Mouse (Mus musculus): ENCODE measurements around the gene Xrcc6.
"Not testable (repeated sequence)": the region's sequence is repeated elsewhere in the genome, so short reads cannot be mapped to it uniquely, and the experiment has no call there.

Gene Xrcc6

GRCm38 (mm10) chr15:81966062-81966829 is 21.4 kb upstream of the Xrcc6 start:
- no peak for DNase-seq (ENCODE audit: low spot score)

DNA sequence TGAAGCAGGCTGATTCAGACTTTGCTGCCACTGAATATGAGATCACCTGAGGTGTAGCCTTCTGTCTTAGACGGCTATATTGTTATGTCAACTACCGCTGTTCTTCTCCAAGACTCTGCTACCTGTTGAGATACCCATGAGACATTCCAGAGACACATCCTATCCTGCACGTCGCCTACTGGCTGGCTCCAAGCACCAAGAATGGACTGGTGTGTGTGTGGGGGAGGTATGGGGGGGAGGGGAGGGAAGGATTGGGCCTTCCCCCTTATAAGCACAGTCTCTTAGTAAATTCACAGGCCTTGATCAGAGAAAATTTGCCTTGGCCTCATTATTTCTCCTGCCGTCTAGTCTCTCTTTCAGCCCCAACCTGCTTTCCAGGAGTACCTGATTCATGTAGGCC is 19.8 kb upstream of the Xrcc6 start:
- DNase-seq (ENCODE audit: low spot score) = no peak

GRCm38 (mm10) chr15:81968447-81968846 is 19.2 kb upstream of the Xrcc6 start:
- DNase-seq (ENCODE audit: low spot score) = no peak

DNA sequence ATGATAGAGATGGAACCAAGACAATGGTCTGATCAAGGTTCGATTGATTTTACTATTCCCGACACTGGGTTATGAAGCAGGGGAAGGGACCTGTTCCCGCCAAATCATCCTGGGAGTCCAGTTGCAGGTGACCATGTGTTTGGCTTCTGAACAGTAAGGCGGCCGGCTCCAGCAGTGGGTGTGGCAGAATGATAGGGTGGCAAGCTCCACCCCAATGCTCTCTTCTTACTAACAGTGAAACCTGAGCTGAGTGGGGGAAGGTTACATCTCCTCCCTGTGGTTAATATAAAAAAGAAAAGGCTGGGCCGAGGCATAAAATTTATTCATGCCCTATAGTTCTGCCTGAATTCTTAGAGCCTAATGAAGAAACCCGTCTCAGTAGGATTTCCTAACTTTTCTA is 18.5 kb upstream of the Xrcc6 start:
- no peak for DNase-seq (ENCODE audit: low spot score)

DNA sequence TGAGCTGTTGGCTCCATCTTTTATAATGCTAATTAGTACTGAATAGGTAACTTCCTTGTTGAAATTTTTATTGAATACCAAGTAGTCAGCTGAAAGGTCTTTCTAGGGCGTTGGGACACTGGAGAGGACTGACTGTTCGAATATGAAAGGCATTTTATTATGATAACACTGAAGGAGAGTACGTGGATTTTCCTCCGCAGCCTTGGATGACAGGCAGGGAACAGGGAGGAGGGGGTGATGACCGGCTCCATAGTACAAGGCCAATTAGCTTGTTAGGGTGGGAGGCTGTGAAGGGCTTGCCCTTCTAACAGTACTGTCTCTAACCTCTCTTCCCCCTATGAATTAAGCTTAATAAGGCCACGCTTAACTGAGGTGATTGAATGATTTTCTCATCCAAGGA is 18.0 kb upstream of the Xrcc6 start:
- DNase-seq (ENCODE audit: low spot score) = not testable (repeated sequence)

GRCm38 (mm10) chr15:81970498-81970897 is 17.1 kb upstream of the Xrcc6 start:
- DNase-seq (ENCODE audit: low spot score) = not testable (repeated sequence)

DNA sequence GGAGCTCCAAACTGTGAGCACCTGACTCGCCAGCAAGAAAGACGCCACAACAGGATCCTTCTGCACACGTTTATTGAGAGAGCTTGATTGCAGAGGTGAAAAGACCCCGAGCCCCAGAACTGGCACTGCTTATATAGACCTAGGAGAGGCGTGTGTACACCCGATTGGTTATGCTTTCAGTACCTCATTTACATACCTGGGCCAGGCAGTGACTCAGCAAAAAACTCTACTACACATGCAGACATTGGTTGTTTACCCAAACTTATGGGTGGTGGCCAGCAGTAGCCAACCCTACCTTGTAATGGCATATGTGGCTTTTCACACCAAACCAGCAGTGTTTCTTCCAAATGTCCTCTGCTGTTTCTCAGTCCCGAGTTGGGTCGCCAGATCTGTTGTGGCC is 12.5 kb upstream of the Xrcc6 start:
- DNase-seq (ENCODE audit: low spot score) = not testable (repeated sequence)

DNA sequence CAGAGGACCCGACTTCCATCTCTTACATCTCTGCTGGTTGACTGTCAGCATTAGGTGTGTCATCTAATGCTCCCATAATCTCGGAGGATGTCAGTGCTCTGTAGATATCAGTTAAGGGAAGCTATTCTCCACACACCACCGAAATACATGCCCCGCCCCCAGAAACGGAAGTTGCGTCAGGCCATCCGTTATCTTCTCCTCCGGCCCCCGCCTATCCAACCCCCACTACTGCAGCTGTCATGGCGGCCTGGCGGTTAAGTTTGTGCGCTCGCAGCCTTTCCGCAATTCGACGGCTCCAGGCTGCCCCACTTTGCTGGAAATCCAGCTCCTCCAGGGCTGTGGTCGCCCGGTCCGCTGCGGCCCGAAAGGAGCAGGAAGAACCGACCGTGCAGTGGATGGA is 7.3 kb upstream of the Xrcc6 start, which contains the start of gene 1700029P11Rik:
Gene 1700029P11Rik, plus strand, starts transcription at position 220 of the 400 bp plus-strand sequence.
- no peak for DNase-seq (ENCODE audit: low spot score)

DNA sequence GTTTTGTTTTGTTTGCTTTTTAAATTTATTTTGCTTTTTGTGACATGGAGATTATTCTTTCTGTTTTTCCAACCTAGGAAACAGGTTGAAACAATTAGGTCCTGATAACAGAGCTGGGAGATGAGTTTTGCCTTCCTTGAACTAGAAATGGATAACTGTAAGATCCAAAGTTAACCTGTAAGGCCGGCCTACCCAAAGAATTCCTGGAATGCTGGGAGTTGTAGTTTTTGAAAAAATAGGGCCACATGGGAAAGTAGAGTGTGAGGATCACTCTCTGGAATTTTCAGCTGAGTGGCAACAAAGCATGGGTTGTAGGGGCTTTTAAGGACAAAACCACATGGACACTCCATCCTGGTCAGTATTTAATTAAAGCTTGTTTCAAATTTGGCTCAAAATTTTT is 5.5 kb upstream of the Xrcc6 start:
- DNase-seq (ENCODE audit: low spot score) = no peak

- peak; percentile 41 for DNase-seq (ENCODE audit: low spot score)
Observed at GRCm38 (mm10) chr15:81985267-81986161, 2.1 kb upstream of the Xrcc6 start.

DNA sequence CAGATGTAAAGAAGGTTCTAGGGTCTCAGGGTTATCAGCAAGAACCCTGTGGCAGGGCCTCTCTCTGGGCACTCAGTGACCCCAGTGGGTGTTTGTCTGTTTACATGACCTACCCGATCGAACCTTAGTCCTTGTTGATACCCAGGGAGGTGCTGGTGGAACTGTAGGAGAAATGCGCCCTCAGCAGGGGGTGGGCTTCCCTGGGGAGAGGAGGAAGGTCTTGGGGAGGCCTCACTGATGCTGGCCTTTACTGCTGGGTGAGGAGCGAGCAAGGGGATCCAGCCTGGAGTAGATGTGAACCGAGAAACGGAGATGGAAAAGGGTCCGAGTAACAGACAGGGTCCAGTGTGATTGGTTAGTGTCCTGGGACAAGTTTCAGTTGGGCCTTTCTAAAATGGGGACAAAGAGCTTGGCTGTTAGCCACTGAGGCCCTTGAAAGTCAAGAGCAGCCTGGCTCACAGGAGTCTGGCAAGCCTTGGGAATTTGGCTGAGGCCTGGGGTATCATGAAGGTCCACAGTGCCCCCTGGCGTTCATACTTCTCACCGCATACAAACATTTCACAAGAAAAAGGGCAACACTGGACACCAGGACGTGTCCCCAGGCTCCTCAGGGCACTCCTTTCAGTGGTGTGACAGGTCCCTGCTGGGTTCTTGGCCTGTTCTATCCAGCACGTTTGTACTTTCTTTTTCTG is 1.9 kb downstream of the Xrcc6 start:
- peak; percentile 91 for DNase-seq (ENCODE audit: low spot score)

DNA sequence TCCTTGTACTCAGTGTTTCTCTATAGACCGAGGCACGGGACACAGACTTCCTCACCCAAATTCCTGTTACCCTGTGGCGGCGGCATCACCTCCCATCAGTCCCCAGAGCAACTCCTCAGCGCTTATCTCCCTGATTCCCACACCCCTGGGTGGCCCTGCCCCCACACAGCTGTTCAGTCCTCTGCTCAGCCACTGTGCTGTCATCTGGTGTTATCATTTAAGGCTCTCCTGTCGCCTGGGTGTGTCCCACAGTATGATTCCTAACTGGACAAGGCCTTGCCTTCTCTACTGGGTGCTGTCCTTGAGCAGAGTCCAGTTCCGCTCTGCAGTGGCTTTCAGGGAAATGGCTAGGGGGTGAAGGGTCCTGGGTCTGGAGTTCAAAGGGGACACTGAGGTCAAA is 2.9 kb downstream of the Xrcc6 start:
- peak; percentile 27 for DNase-seq (ENCODE audit: low spot score)

DNA sequence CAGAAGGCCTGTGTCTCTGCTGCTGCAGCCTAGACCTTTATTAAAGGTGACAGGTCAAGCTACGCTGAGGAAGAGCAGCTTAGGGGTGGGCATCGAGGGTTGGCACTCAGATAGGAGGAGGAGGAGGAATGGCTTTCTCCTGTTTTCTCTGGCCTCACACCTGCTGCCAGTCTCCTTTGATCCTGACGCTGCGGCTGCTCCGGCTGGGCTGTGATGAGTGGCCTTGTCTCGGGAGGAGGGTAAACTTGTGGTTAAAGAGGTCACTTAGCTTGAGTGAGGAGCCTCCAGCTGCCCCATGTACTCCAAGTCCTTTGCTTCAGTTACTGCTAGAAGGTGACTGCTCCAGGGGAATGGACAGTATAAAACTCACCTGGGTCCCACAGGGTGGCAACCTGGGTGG is 6.4 kb downstream of the Xrcc6 start:
- no peak for DNase-seq (ENCODE audit: low spot score)

GRCm38 (mm10) chr15:82004257-82004656 is 16.6 kb downstream of the Xrcc6 start:
- DNase-seq (ENCODE audit: low spot score) = no peak

DNA sequence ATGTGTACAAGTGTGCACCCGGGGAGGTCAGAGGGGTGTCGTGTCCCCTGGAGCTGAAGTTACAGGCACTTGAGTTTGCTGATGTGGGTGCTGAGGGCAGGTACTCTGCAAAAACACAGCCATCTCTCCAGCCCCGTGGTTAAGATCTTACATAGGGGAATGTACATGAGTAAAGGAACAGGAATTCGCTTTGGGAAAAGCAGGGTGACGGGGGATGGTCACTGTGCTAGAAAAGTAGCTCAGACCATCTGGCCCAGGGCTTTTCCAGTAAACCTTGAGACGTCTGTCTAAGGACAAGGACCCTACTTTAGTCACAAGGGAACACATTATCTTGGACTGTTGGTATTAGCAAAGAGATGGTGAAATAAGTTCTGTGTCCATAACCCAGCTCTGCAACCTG is 24.3 kb downstream of the Xrcc6 start:
- DNase-seq (ENCODE audit: low spot score) = no peak

DNA sequence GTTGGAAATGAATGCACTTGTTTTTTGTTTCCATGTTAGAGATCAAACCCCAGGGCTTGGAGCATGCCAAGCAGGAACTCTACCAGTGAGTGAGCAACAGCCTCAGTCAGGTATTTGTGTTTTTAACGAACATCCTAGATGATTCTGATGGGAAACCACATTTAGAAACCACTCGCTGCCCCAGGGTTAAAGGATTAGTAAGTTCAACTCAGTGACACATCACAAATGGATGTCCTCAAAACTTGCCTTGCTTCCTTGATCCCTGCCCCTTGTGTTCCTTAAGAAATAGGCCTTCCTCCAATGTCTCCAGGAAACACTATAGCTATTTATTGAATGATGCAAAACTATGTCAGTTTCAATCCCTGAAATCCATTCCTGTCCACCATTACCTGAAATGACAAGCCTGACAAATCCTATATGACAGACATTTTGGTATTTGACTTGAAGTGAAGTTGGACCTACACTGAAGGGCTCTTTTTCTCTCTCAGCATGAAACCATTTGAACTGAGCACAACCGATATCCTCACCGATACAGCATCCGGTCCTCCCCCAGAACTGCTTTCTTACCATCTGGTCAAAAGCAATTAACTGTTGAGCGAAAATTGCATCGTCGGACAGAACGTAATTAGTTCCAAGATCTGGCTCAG is 27.2 kb downstream of the Xrcc6 start:
- DNase-seq (ENCODE audit: low spot score) = no peak

- DNase-seq (ENCODE audit: low spot score) = peak; percentile 59
Observed at GRCm38 (mm10) chr15:82015392-82016100, 27.9 kb downstream of the Xrcc6 start.

DNA sequence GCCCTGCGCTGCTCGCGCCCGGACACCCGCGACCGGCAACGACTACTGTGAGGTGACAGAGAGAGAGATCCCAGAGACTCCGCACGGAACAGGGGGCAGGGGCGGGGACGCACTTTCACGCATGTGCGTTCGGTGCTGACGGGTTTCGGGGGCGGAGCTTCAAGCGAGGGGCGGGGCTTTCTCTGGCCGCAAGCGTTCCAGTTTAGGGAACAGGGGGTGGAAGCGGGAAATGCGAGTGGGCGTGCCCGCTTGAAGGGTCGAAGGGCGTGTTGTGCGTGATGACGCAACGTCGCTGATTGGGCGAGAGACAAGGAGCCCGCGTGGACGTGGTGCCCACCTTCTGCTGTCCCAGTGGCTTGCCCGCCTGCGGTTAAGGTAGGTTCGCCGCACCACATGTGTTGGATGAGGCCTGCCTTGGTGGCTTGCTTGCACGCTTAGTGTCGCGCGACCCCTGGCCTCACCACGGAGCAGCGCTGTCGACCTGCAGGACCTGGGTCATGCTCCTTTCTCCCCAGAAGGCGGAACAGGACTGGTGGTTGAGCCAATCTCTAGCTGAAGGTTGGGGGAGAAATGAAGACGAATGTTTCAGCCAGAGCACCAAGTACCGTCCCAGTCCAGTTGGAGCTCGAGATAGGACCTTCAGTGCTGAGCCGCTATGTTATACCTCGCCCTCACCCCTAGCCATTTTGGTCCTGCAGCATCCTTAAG is 28.6 kb downstream of the Xrcc6 start:
- peak; percentile 99 for DNase-seq (ENCODE audit: low spot score)

DNA sequence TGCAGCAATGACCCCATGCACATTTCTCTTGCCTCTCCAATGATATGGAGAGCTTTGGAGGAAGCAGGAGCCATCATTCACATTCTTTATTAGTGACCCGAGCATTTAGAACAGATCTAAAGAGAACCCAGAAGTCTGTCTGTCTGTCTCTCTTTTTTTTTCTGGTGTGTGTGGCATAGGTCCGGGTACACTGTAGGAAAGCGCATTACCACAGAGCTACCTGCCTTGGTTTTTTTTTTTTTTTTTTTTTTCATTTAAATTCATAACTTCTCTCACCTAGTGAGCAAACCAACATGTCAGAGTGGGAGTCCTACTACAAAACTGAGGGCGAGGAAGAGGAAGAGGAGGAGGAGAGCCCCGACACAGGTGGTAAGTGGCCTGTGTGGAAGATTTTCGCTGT is 29.2 kb downstream of the Xrcc6 start:
- no peak for DNase-seq (ENCODE audit: low spot score)

- no peak for DNase-seq (ENCODE audit: low spot score)
Observed at GRCm38 (mm10) chr15:82017461-82017860, 29.8 kb downstream of the Xrcc6 start.

- no peak for DNase-seq (ENCODE audit: low spot score)
Observed at GRCm38 (mm10) chr15:82019288-82019687, 31.7 kb downstream of the Xrcc6 start.
